Mouse (Mus musculus): ENCODE results near the gene Gm21258. TPM values are rescaled to one million over a fixed set of nuclear protein-coding genes. Genes with fewer than 3 reads are reported as not detected.

Gene Gm21258
- not detected in 2 replicates for polyA plus RNA-seq (2012; rRNA removed)

DNA sequence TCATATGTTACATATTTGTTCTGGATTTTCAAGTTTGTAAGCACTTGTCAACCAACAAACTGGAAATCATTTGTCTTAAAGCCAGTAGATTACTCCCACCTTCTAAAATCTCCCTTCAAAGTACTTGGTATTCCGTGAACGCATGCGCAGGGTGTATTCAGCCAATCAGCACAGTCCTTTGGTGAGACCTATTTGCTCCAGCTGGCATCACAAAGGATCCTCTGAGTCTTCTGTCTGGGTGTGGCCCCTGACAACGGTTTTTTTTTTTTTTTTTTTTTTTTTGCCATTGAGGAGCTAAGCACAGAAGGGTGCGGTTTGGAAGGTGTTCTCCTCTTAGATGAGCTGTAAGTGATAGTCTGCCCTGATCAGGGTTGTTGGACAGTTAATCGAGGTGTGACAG lies at the start of gene Gm21258:
TSS of gene Gm21258 (plus strand) at position 301 of the 400 bp plus-strand sequence.

